Mouse (Mus musculus) urinary bladder, postnatal 36 days (tissue): ENCODE results near the gene Nrxn2.

ENCODE experiments used
- DNase-seq, 2 experiments: peaks; one replicate each; pipeline ENCODE4 v3.0.0; 2022; ENCODE audit warnings: low spot score in 2 of 2, mixed read lengths in 1 of 2

Gene Nrxn2

GRCm38 (mm10) chr19:6416894-6417761, 1.4 kb upstream of the Nrxn2 start:
- DNase-seq, result no peak

DNA sequence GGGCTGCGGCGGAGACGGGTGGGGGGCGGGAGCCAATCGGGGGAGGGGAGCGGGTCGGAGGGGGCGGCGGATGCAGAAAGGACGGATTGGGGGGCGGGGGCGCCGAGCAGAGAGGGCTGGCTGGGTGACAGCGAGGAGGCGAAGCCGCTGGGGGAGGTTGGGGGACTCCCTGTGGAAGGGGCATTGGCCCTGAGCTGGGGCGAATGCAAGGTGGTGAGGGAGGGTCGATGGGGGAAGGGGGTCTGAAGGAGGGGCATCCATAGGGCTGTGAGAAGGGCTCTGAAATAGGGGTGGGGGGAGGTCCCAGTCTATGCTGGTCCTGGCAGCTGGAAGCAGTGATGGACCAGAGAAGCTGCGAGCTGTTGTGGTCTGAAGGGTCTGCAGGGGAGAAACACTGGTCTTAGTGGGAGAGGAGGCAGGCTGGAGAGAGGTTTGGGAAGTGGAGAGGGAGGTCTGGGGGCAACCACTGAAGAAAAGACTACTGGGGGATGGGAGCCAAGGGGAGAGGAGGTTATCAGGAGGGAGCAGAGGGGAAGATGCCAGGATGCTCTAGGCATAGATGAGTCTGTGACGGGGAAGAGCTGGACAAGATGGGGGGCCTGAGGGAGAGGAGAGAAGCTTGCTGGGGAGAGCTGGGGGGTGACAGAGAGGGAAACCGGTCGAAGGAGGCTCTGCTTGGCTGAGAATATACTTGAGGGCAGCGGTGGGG, 607 bp downstream of the Nrxn2 start:
- DNase-seq, result no peak

DNA sequence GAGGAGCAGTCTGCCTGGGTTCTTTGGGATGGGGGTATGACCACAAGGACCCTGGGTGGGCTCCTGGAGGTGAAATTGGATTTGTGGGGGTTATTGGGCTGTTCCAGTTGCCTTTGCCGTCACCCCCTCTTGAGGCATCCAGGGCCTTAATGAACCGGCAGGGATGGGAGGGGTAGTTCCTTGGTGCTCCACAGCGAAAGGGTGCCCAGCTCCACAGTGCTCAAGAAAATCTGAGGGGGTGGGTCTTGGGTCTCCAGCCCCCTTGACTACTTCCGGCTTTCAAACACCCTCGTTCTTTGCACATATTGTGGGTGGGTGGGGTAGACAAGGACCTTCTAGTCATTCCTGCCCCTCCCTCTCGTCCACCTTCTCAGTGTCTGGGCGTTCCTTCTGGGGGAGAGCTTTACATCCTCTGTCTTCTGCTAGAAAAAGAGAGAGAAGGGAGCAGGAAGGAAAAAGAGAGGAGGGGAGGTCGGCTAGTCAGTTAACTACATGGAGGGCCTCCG, 1.3 kb downstream of the Nrxn2 start:
- no peak for DNase-seq

- DNase-seq, result no peak
Measured at GRCm38 (mm10) chr19:6420481-6421210, 2.1 kb downstream of the Nrxn2 start.

- no peak for DNase-seq
Measured at GRCm38 (mm10) chr19:6421211-6421590, 2.7 kb downstream of the Nrxn2 start.

DNA sequence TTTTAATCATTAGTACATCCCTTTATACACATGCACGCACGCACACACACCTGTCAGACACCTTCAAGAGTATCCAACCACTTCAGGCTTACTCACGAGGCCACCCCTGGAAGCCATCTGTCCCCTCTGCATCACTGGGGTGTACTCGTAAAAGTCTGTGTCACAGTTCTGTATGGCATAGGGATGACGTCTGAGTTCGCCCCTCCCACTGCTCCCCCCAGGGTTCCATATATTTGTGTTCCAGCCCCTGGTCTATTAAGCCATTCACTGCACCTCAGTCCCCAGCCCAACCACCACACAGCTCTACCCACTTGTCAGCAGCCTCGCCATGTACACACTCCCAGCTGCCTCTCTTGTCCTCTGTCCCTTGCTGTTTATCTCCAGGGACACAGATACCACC, 3.5 kb downstream of the Nrxn2 start:
- DNase-seq, result no peak

GRCm38 (mm10) chr19:6423241-6423640, 4.7 kb downstream of the Nrxn2 start:
- no peak for DNase-seq

GRCm38 (mm10) chr19:6424137-6424881, 5.8 kb downstream of the Nrxn2 start:
- DNase-seq, result no peak

GRCm38 (mm10) chr19:6425595-6425994, 7.1 kb downstream of the Nrxn2 start:
- no peak for DNase-seq

DNA sequence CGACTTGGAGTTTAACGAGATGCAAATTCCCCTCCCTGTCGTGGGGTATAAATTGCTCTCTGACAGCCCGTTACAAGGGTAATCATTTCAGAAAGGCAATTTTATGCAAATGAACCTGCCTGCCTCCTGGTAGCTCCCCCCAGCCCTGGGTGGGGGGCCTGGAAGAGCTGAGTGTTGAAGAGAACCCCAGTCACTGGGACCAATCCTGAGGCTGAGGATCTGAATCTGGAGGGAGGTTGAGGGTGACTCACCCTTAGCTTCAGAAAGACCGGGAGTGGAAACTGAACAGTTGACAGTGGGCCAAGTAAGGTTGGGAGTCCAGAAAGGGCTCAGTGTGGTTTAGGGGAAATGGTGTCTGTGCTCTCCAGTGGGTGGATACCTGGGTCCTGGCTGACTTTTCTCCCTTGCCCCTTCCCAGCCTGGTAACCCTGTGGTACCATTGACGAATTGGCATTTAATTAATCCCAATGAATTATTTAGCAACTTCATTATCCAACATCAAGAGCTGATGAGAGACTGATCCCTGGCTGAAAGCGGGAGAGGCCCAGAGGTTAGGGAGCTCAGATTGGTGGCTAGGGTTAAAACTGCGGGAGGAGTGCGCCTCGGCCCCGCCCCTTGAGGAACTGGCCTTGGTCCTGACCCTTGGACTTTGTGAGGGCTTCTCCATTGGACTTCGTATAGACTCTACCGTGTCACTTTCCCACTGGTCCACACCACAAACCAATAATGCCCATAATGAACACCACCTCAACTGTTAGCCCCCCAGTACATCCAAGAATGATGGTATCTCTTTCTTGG, 8.4 kb downstream of the Nrxn2 start:
- peak in 1 of 2 experiments; percentile 44 for DNase-seq

GRCm38 (mm10) chr19:6427653-6428434, 9.3 kb downstream of the Nrxn2 start:
- peak; percentile 30 to 46 for DNase-seq

DNA sequence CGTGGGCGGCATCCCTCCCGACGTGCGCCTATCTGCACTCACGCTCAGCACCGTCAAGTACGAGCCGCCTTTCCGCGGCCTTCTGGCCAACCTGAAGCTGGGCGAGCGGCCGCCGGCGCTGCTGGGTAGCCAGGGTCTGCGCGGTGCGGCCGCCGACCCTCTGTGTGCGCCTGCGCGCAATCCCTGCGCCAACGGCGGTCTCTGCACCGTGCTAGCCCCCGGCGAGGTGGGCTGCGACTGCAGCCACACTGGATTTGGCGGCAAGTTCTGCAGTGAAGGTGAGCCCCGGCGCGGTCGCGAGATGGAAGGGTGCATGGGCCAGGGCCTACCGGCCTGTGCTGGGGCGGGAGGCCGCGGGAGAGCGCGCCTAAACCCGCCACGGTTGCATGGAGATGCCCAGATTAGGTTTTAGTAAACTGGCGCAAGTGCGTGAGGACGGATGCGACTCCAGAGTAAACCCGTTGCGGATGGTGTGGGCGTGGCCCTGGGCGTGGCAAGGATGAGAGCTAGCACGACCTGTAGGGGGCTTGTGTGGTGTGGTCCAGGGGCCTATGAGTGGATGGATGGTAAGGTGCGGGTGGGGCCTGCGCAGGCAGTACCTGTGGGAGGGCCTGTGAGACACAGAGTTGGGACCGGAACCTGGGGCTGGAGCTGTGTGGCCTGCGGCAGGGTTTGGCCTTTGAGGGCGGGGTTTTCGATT, 10.1 kb downstream of the Nrxn2 start:
- DNase-seq, result no peak

GRCm38 (mm10) chr19:6443016-6443415, 24.5 kb downstream of the Nrxn2 start:
- DNase-seq, result no peak

DNA sequence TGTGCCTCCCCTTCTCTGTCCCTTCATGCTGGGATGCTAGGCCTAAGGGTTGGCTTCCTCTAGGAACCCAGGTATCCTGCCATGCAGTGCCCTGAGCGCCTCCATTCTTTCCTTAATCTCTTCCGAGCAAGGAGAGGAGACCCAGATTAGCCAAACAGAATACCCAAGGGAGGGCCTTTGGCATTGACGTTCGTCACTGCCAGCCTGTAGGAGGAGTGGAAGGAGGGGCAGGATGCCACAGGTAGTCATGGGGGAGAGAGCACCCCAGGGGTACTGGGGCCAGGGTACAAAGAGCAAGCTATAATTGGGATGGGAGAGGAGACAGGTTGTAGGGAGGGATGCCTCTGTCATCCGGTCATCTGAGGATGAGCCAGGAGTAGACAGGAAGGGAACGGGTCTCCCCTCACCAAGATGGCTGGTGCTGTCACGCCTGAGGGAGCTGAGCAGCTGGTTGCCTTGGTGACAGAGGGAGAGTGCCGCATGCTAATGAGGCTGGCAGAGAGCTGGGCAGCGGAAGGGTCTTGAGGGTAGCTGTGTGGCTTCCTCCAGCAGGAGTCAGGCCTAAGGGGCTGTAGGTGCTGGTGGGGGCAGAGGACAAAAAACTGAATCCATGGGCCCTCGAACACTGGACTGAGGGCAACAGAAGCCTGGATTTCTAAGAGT, 27.4 kb downstream of the Nrxn2 start:
- no peak for DNase-seq

DNA sequence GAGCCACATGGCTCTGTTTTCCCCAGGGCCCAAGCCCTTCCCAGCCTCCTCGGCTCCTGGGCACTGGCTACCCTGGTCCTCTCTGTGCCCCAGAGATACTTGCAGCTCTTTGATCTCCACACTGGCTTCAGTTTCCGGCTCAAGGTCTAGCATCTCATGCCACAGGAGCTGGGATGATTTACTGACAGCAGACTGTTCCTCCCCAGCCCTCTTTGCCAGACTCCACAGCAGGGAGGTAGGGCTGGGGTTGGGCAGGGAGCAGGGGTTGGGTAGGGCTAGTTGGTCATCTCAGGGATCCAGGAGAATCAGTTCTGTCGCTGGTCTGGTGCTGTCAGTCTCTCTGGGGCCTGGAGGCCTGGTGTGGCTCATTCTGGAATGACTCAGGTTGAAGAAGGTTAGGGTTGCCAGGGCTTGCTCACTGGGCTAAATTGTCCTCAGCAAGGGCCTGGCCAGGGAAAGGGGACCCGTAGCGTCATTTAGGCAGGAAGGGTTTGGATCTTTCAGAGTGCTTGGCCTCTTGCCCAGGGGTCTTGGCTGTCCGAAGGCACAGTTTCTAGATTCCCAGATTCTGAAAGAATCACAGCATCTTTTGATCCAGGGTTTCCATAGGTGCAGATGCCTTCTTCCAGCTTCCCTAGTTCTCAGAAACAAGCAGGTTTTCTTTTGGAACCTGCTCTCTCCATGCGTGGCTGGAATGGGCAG, 28.4 kb downstream of the Nrxn2 start:
- DNase-seq, result no peak

- no peak for DNase-seq
Measured at GRCm38 (mm10) chr19:6448752-6449151, 30.2 kb downstream of the Nrxn2 start.

GRCm38 (mm10) chr19:6449841-6450240, 31.3 kb downstream of the Nrxn2 start:
- no peak for DNase-seq

GRCm38 (mm10) chr19:6452030-6452494, 33.5 kb downstream of the Nrxn2 start:
- DNase-seq, result peak; percentile 67 to 76
